Mouse (Mus musculus) left cerebral cortex, postnatal 14 days (tissue): ENCODE results near the gene Shcbp1l. TPM values are rescaled to one million over a fixed set of nuclear protein-coding genes. Genes with fewer than 3 reads are reported as not detected.
A peak's percentile ranks its signal among the peaks of the same experiment; 100 is the strongest.
"Not testable (repeated sequence)": the region's sequence is repeated elsewhere in the genome, so short reads cannot be mapped to it uniquely, and the experiment has no call there.

ENCODE experiments used
- DNase-seq, 2 experiments: peaks; one replicate each; pipeline ENCODE4 v3.0.0; 2021 to 2022; ENCODE audit warnings: low spot score in 2 of 2, mixed read lengths in 1 of 2
- intact Hi-C: fragments of 180-260 bp; cut with DNase I; formaldehyde crosslinking; loops from one replicate; pipeline ENCODE4 v1.15.1; 2025
- total RNA-seq, 2 experiments: library from RNA; stranded (reverse); gene quantifications; 2 replicates each; pipeline ENCODE4 v1.2.3; 2021

Gene Shcbp1l
- total RNA-seq, 2 experiments from 2014 or later = 2.0 TPM

DNA sequence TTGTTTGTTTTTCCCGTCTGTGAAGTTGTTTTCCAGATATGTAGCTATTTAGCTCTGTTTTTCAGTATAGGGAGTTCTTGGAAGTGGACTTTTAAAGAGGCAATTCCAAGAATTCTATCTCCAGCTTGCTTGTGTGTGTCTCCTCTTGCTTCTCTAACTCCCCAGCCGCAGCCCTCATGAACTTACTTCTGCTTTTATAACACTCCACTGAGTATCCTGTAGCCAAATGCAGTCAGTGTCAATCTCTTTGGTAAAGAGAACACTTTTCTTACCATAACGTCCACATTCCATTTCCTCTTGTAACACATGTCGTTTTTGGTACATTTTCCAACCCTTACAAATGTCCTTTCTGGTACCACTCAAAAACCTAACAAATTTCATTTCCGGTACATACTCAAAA is 9.2 kb upstream of the Shcbp1l start:
- DNase-seq = not testable (repeated sequence)

DNA sequence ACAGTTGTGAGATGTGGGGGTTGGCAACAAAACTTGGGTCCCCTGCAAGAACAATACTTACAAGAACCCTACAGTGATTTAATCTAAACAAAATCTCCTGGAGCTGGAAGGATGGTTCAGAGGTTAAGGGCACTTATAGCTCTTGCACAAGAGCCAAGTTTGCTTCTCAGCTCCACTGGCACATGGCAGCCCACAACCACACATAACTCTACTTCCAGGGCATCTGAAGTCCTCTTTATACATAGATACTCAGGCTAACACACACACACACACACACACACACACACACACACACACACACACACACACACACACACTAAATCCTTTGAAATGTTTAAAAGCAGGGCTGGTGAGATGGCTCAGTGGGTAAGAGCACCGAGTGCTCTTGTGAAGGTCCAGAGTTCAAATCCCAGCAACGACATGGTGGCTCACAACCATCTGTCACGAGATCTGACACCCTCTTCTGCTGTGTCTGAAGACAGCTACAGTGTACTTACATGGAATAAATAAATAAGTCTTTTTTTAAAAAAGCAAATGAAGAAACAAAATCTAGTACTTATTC is 8.6 kb upstream of the Shcbp1l start:
- DNase-seq, intact Hi-C loops: not testable (repeated sequence)

More for the DNA sequence above, 9.2 kb upstream of the Shcbp1l start:
- intact Hi-C loops = not testable (repeated sequence)

DNA sequence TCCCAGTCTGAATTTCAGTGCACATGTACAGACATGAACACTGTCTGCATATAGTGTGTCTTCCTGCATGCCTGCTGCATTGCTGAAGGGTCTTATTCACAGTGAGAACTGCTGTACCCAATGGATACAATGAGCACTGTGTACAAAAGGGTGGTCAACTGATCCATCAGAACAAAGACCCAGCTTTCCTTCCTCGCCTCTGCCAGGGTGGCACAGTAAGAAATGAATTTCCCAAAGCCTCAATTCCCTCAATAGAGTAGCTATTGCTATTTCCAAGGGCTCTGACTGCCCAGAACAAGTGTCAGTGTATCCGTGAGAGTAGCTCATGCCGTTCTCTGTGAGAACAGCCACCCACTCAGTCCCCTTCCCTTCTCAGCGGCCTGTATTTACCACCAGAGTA is 7.2 kb upstream of the Shcbp1l start:
- peak in 1 of 2 experiments; percentile 27 for DNase-seq
- intact Hi-C loops = not testable (repeated sequence)

DNA sequence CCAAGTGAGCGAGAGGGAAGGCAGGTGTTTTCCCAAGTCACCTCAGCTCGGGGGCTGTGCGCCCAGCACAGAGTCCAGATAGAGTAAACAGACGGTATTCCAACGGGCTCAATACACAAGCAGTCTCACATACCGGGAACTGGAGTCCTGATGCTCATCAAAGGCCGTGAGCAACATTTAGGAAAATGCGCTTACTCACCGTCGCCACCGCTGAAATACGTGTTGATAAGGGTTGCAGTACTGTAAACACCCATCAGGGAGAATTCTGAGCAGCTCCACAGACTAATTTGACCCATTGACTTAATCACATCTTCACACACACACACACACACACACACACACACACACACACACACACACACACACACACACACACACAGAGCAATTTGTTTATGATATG is 691 bp upstream of the Shcbp1l start:
- intact Hi-C loops = no loop called here
- peak in 1 of 2 experiments; percentile 26 for DNase-seq

DNA sequence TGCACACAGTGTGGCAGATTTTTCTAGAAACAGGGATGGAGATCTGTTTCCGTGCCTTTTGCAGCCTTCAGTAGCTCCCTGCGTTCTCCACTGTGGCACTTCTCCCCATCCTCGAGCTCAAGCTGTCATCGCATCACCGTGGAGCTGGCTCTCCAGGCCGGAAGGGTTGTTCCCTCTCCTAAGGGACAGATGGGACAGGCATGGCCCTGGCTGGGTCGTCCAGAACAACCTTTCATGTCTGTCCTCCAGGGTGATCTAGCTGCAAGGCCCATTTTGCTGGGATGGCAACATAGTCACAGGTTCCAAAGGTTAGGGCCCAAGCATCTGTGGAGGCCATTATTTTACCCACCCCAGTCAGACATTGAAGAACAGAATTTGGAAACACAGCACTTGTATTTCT is 6.2 kb downstream of the Shcbp1l start:
- DNase-seq = no peak
- intact Hi-C loops = no loop called here

DNA sequence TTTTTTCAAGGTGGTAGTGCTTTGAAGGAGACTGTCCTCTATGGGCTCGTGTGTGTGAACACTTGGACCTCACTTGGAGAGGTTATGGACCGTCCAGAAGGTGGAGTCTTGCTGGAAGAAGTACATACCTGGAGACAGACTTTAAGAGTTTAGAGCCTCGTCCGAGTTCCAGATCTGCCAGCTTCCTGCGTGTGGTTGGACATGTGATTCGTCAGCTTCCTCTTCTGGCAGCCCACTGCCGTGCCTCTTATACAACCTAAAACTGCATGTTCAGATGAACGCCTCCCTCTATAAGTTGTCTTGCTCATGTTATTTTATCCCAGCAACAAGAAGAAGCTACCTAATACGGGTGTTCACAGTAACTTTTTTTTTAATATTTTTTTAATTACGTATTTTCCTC is 6.7 kb downstream of the Shcbp1l start:
- intact Hi-C loops = no loop called here
- no peak for DNase-seq

DNA sequence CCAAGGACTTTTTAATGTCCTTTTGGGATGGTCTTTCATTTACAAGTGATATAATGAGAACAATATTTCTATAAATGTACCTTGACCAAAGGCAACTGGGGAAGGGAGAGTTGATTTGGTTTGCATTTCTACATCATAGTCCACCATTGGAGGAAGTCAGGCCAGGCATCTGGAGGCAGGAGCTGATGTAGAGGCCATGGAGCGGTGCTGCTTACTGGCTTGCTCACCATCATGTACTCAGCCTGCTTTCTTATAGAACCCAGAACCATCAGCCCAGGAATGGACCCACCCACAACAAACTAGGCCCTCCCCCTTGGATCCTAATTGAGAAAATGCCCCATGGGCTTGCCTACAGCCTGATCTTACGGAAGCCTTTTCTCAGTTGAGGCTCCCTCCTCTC is 7.4 kb downstream of the Shcbp1l start:
- intact Hi-C loops = no loop called here
- no peak for DNase-seq

DNA sequence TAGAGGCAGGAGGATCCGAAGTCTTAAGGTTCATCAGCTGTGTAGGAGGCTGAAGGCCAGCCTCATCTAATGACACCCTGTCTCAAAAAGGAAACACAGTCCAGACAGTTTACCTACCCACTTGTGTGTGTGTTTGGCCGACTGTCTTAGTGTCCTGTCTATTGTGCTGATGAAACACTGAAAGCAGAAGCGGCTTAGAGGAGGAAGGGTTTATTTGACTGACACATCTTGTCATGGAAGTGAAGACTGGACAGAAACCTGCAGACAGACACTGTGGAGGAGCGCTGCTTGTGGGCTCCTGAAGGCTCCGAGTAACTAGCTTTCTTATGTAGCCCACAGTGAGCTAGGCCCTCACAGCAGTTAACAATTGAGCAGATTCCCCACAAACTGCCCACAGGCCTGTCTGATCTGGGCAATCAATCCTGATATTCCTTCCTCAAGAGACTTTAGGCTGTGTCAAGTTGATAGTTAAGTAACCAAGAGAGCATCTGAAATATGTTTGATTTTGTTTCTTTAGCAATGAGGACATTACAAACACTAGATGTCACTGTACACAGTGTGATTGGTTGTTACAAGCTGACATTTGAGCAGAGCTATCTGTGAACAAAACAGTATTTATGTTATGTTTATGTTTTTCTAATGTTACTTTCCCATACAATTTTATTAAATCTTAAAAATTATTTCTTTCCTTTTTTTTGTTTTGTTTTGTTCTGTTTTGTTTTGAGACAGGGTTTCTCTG is 9.1 kb downstream of the Shcbp1l start:
- intact Hi-C loops = no loop called here
- no peak for DNase-seq

DNA sequence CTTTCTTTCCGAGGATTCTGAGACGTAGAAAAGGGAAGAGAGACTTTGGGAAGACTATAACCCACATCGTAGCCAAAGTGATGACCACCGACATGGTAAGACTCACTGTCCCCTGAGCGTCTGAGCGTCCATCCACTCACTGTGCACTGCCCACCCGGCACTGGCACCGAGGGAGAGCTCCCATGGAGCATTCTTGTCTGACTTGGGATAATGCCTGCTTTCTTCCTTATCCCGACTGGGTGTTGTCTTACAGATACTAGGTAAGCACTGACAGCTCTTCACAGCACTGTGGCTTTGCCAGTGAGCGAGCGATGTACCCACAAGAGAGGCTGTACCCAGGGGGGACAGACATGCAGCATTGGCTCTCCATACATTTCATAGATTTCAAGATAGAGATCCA is 12.6 kb downstream of the Shcbp1l start:
- DNase-seq = no peak
- intact Hi-C loops = no loop called here

DNA sequence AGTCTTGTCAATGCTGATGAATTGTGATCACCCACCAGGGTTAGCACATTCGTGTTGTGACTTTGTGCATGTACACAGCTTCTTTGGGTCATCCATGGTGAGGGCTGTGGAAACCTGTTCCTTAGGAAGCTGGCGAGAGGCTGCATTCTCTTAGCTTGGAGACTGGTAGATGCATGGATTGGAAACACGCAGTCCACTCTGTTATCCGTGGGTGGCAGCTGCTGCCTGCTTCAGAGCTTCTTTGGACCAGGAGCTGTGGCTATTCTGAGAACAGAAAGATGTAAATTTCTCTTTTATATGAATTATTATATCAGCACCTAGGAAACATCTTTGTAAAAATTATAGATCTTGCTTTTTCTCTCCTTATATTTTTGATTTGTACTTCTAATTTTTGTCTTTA is 15.8 kb downstream of the Shcbp1l start:
- DNase-seq = peak; percentile 22 to 49
- intact Hi-C loops = no loop called here

DNA sequence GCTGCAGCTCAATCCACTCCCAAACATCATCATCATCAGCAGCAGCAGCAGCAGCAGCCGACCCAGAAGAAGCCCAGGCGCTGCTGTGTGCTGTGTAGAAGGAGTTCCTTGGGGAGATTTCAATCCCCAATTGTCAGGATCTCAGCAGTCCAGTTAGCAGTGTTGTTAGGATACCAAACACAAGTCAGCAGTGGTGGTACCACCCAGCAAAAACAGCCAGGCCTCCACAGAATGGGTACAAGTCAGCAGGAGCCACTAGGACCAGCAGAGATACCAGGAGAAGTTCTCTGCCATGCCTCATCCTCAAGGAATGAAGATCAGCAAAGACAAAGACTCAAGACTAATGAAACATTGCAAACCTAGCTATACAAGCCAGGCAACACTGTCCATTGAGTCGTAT is 16.7 kb downstream of the Shcbp1l start:
- intact Hi-C loops = no loop called here
- no peak for DNase-seq

DNA sequence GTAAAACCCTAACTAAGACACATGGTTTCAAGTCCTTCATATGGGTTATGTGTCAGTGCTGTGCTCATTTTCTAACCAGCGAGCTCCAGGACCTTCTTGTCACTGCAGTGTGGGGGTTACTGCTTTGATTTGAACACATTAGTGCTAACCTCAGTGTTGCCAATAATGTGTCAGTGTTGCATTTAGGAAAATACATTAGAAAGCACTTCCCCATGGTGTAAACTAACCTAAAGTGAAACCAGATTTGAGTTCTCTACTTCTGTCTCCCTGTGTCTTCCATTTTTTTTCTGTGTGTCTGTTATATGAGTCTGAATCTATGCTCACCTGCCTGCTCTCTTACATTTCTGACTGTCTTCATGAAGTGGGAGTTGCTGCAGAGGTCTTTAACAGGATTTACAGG is 18.1 kb downstream of the Shcbp1l start:
- DNase-seq = no peak
- intact Hi-C loops = no loop called here

DNA sequence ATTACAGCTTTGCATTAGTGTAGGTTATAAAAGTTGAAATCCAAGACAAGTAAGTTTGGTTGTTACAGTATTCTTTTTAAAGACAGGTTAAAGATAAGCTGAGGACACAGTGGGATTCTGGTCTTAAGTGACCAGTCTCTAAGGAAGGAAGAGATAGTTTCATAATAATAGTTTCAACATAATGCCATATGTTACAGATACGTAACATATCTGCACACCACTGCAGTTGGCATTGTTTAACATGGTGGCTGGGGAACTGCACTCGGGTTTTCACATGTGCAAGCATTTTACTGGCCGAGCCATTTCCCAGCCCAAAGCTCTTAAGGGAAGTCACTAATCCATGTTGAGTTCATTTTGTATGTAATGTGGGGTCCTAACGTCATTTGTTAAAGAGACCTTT is 18.7 kb downstream of the Shcbp1l start:
- DNase-seq = no peak
- intact Hi-C loops = no loop called here

DNA sequence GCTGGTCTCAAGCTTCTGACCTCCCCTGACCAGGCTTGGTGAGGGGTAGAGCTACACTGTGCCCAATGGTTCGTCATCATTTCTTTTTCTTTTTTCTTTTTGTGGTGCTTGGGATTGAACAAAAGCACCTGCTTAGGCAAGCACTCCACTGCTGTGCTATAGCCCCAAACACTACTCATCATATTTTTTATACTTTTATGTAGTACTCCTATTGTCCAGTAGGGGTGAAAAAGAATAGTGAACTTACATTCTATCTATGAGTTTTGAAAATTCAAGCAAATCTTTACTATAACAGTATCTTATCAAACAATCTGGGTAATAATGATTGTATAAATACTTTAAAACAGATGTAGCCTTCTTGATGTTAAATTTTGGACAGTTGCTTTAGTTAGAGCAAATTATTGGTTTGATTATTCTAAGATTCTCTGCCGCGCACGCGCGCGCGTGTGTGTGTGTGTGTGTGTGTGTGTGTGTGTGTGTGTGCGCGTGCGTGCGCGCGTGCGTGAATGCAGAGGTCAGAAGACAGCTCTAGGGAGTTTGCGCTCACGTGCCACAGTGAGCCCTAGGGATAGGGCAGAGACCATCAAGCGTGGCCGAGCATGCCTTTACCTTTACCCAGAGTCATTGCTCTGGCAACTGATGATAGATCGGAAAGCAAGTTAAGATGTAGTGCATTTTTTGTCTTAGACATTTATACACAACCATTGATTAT is 21.3 kb downstream of the Shcbp1l start:
- DNase-seq = no peak
- intact Hi-C loops = no loop called here

DNA sequence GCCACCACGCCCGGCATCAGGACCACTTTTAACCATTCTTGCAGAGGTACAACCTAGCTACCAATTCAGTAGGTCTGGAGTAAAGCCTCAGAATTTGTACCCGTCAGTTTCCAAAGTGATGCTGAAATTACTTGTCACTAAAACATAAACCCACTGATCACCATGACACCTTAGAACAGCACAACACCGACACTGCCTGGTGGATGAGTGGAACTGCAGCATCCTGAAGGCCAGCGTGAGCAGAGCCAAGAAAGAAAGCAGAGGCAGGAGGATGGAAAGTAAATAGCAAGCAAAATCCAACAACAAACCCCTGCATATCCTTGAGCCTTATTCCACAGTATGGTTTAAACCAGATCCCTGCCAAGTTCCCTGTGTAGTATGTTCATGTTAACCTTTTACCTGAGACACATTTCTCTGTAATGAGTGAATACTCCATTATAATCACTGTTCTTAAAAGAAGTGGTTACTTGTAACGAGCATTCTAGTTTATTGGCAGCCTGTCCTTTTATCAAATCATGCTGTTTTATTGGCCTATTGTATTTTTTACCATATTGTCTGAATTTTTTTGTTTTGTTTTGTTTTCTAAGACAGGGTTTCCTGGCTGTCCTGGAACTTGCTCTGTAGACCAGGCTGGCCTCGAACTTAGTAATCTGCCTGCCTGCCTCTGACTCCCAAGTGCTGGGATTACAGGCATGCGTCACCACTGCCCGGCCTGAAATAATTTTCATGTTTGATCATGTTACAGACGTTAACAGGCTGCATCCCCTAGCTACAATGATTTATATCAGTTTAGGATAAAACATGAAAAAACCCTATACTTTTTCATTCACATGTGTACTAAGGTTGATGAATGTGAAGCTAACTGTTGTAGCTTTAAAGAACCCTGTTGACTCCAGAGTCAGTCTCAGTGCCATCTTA is 26.5 kb downstream of the Shcbp1l start:
- DNase-seq = peak; percentile 49 to 72
- intact Hi-C loops = no loop called here

DNA sequence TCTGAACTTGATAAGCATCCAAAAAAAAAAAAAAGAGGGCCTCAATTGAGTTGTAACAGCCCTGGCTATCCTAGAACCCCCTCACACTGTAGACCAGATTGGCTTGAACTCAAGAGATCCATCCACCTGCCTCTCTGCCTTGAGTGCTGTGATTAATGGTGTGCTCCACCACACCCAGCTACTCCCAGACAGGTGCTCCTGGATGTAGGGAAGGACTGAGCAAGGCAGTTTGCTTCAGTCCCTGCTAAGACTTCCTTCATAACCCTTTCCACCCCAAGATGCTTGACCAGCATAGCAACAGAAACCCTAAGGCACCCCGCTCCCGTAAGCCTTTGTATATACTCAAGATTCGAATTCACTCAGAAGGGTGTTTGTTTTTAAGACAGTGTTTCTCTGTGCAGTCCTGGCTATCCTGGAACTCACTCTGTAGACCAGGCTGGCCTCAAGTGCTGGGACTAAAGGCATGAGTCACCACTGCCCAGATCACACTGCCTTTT is 28.2 kb downstream of the Shcbp1l start:
- no peak for DNase-seq
- intact Hi-C loops = no loop called here

DNA sequence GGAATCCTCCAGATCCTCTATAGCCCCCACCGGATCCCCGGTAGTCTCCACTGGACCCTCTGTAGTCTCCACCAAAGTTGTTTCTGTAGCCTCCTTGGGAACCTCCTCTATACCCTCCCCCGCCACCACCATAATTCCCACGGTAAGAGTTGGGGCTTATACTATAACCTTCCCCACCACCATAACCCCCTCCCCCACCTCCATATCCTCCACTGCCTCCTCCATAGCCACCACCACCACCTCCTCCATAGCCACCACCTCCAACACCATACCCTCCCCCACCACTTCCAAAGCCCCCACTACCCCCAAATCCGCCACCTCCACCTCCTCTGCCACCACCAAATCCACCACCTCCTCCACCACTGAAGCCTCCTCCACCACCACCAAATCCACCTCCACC is 31.2 kb downstream of the Shcbp1l start:
- intact Hi-C loops = no loop called here
- DNase-seq = no peak

DNA sequence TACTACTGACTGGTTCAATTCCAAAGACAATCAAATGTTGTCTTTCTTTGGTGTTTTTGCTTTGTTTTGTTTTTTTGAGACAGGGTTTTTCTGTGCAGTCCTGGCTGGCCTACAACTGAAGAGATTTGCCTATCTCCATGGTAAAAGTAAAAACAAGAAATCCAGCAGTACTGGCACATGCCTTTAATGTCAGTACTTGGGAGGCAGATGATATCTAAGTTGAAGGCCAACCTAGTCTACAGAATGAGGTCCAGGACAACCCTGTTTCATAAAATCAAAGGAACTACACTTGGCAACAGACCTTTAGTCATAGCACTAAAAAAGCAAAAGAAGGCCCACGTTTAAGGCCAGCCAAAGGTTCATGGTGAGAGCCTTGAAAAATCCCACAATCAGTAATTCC is 36.8 kb downstream of the Shcbp1l start:
- intact Hi-C loops = no loop called here
- DNase-seq = no peak

DNA sequence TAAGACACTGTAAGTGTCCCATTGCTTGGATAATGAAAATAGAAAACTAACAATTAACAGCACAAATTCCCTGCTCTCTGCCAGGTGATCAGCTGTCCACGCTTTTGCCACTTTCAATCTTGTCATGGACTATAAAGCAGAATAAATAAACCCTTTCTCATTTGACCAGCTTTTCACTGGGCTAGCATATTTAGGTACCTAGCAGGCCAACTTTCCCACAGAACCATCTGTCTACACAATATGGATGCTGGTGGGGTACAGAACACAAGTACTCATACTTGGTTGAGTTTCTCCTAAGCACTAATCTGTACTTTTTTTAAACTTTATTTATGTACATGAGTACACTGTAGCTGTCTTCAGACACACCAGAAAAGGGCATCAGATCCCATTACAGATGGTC is 54.3 kb downstream of the Shcbp1l start:
- intact Hi-C loops = no loop called here
- no peak for DNase-seq
